Mouse (Mus musculus) hindbrain, embryonic 12.5 days (tissue): ENCODE data around the gene Cdc42bpa. TPM values are rescaled to one million over a fixed set of nuclear protein-coding genes. Genes with fewer than 3 reads are reported as not detected.

ENCODE experiments used
- ATAC-seq: fragments of 200-750 bp; cut with Nextera tagmentation; 2 replicates; pipeline ENCODE4 v1.8.0; 2017; ENCODE audit warnings: moderate TSS enrichment; ENCODE audit not compliant: low FRiP score
- H3K27ac ChIP-seq: fragments of 300-500 bp; sonication (generic); 2 replicates; pipeline ENCODE4 v1.5.1; 2016; ENCODE audit warnings: mild to moderate bottlenecking
- H3K27me3 ChIP-seq: fragments of 300-500 bp; sonication (generic); 2 replicates; pipeline ENCODE4 v1.6.1; 2016; ENCODE audit warnings: mild to moderate bottlenecking
- H3K36me3 ChIP-seq: fragments of 300-500 bp; sonication (generic); 2 replicates; pipeline ENCODE4 v1.6.1; 2016; ENCODE audit warnings: mild to moderate bottlenecking
- H3K4me1 ChIP-seq: fragments of 300-500 bp; sonication (generic); 2 replicates; pipeline ENCODE4 v1.6.1; 2016
- H3K4me2 ChIP-seq: fragments of 300-500 bp; sonication (generic); replicated peaks from 2 replicates; pipeline ENCODE4 v1.6.1; 2016; ENCODE audit warnings: mild to moderate bottlenecking
- H3K4me3 ChIP-seq: fragments of 300-500 bp; sonication (generic); 2 replicates; pipeline ENCODE4 v1.5.1; 2016; ENCODE audit warnings: mild to moderate bottlenecking
- H3K9ac ChIP-seq: fragments of 300-500 bp; sonication (generic); 2 replicates; pipeline ENCODE4 v1.6.1; 2016; ENCODE audit warnings: mild to moderate bottlenecking, moderate library complexity
- H3K9me3 ChIP-seq: fragments of 300-500 bp; sonication (generic); replicated peaks from 2 replicates; pipeline ENCODE4 v1.6.1; 2016; ENCODE audit warnings: mild to moderate bottlenecking
- WGBS: fragments of 180-500 bp; shearing (Covaris S2); methylation state at CpG from one replicate; pipeline ENCODE4 v1.1.7; 2016; 5-methylcytosine and 5-hydroxymethylcytosine counted together
- polyA plus RNA-seq: library from polyadenylated mRNA; unstranded; fragments of >200 nt; fragmentation: Nextera tagmentation; extraction: Ambion mirVana; gene quantifications from 2 replicates; pipeline ENCODE4 v1.2.1, GENCODE M21; 2016

Cdc42bpa gene
- polyA plus RNA-seq, 1 experiment from 2014 or later: 22.3 TPM

- Histone ChIP-seq H3K27ac (no peak overlapping the region), H3K36me3 (no peaks in the 10 kb centered on the region), H3K27me3 (no peaks in the 10 kb centered on the region), H3K4me3 (no peak overlapping the region), H3K9ac (no peak overlapping the region), H3K9me3 (0 out of 2 replicates have a peak, but pooled peaks cover 4% of the 10 kb centered on the region), H3K4me2 (no peak overlapping the region), H3K4me1 (no peaks in the 10 kb centered on the region)
- 81% methylated on average over 3 of the region's 3 CpGs for WGBS
- ATAC-seq: no peak
These were observed 248.1 kb downstream of the Cdc42bpa start for GRCm38 (mm10) chr1:180208370-180208769.

- Histone ChIP-seq H3K4me3 (no peak overlapping the region), H3K9ac (no peak overlapping the region), H3K4me1 (0 out of 2 replicates have a peak, but pooled peaks cover 3% of the 10 kb centered on the region), H3K27ac (no peak overlapping the region), H3K27me3 (no peaks in the 10 kb centered on the region), H3K9me3 (0 out of 2 replicates have a peak, but pooled peaks cover 2% of the 10 kb centered on the region), H3K36me3 (no peaks in the 10 kb centered on the region), H3K4me2 (no peak overlapping the region)
- ATAC-seq: no peak
- 82% methylated on average over 4 of the region's 4 CpGs for WGBS
These were observed 249.8 kb downstream of the Cdc42bpa start for GRCm38 (mm10) chr1:180210031-180210432.

- WGBS: 86% methylated on average over 9 of the region's 9 CpGs
- Histone ChIP-seq H3K4me3 (no peak overlapping the region), H3K27me3 (no peaks in the 10 kb centered on the region), H3K4me1 (0 out of 2 replicates have a peak, but pooled peaks cover 3% of the 10 kb centered on the region), H3K9ac (no peak overlapping the region), H3K36me3 (no peaks in the 10 kb centered on the region), H3K27ac (no peak overlapping the region), H3K9me3 (no peaks in the 10 kb centered on the region), H3K4me2 (no peak overlapping the region)
- ATAC-seq: no peak
These were observed 250.6 kb downstream of the Cdc42bpa start for GRCm38 (mm10) chr1:180210781-180211271.

DNA sequence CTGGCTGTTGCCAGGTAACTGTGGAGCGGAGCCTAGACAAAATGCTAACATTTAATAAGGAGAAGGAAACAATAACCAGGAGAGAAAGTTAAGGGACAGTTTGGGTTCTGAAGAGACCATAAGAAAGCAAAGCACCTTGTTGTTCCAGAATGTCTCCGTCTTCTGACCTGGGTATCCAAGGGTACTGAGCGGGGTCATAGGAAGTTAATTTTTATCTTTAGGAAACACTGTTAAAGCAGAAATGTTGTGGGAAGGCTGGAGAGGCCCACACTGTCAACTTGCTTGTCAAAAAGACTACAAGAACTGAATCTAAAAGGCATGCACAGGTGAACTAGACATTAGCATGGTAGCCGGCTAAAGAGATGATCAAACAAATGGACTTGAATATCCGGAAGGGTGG is 252.6 kb downstream of the Cdc42bpa start:
- no peaks in the 10 kb centered on the region for H3K36me3 ChIP-seq
- 90% methylated on average over 5 of the region's 5 CpGs for WGBS

GRCm38 (mm10) chr1:180215044-180215443 is 254.8 kb downstream of the Cdc42bpa start:
- peak; percentile 35; the same call in 1 of the 2 replicates for ATAC-seq
- no peak overlapping the region for H3K27ac ChIP-seq
- H3K36me3 ChIP-seq: no peaks in the 10 kb centered on the region
- H3K9ac ChIP-seq: no peak overlapping the region
- 26% methylated on average over 4 of the region's 4 CpGs for WGBS
- H3K4me2 ChIP-seq: no peak overlapping the region
- no peaks in the 10 kb centered on the region for H3K9me3 ChIP-seq
- 0 out of 2 replicates have a peak, but pooled peaks cover 3% of the 10 kb centered on the region for H3K4me1 ChIP-seq
- no peaks in the 10 kb centered on the region for H3K27me3 ChIP-seq
- H3K4me3 ChIP-seq: no peak overlapping the region

More for the DNA sequence above, 252.6 kb downstream of the Cdc42bpa start:
- no peak for ATAC-seq
- Histone ChIP-seq H3K4me3 (no peak overlapping the region), H3K27ac (no peak overlapping the region), H3K9me3 (no peaks in the 10 kb centered on the region), H3K4me1 (0 out of 2 replicates have a peak, but pooled peaks cover 3% of the 10 kb centered on the region), H3K27me3 (no peaks in the 10 kb centered on the region), H3K4me2 (no peak overlapping the region), H3K9ac (no peak overlapping the region)

Other genes with a start within 250 kb of the Cdc42bpa start
- not detected in 2 replicates for gene Kif28, start 215.2 kb upstream of the Cdc42bpa start, polyA plus RNA-seq
- gene Gm10518, start 157.1 kb upstream of the Cdc42bpa start, polyA plus RNA-seq: 0.21 TPM in 1 of 2 replicates, not detected in the other
- gene Ahctf1, start 156.8 kb upstream of the Cdc42bpa start, polyA plus RNA-seq: 29.9 and 33.9 TPM in 2 replicates
- gene Coq8a, start 239.1 kb downstream of the Cdc42bpa start, polyA plus RNA-seq: 2.4 and 2.7 TPM in 2 replicates